Mouse (Mus musculus): ENCODE data around the gene Drd4. TPM values are rescaled to one million over a fixed set of nuclear protein-coding genes. Genes with fewer than 3 reads are reported as not detected.

Gene Drd4
- total RNA-seq, 2 experiments from 2014 or later: not detected

DNA sequence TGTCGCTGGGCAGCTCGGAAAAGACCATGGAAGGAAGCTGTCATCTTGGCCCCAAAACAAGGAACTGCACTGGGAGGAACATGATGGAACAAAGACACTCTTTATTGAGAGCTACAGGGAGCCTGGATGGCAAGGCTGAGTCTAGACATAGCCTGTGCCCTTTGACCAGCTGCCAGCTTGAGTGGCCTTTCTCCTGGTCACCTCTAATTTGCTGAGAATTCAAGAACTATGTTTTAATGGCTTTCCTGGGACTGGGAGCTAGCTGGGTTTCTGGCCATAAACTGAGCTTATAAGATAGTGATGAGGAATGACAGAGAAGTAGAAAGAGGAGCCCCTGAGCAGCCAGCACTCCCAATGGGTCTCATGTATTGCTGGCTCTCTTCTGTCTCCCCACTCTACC, 51.4 kb downstream of the Drd4 start:
- no peak overlapping the region for H3K27ac ChIP-seq
- DNase-seq: no peak
- intact Hi-C loops (cut with DNase I): no loop called here
- TF ChIP-seq CTCF (IDR thresholded peaks at IDR 0.05): no peak
- no peak overlapping the region for H3K4me3 ChIP-seq

DNA sequence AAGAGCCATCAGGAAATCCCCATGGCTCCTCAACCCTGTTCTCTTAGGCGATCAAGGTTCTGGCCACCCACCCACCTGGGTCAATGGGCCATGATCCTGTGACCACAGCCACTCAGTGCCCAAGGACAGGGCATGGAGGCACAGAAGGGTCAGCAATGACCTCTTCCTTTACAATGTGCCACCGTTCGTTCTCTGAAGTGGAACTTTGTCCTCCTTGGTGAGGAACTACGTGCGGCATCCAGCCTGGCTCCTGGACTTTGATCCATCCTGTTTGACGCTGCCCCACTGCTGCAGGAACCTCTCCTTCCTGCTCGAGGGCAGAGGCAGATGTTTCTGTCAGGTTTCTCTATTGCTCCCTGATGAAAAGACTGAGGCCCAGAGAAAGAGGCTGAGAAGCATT, 51.9 kb downstream of the Drd4 start:
- TF ChIP-seq CTCF (IDR thresholded peaks at IDR 0.05): no peak
- Histone ChIP-seq H3K27ac (no peak overlapping the region), H3K4me3 (no peak overlapping the region)
- no peak for DNase-seq
- intact Hi-C loops (cut with DNase I): no loop called here

DNA sequence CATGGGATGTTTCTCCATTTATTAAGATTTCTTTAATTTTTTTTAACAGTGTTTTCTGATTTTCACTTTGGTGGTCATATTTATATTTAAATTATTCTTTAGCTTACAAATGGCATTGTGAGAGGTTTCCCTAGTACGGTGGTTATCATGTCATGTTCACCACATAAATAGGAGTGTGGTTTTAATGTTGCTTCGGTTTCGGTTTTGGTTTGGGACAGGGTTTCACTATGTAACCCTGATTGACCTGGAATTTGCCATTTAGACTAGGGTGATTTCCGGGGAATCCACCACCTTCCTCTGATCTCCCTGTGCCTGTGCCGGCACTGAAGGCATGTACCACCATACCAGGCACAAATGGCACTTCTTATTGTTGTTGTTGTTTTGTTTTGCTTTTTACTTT, 53.0 kb downstream of the Drd4 start:
- intact Hi-C loops (cut with DNase I): no loop called here
- DNase-seq: no peak
- Histone ChIP-seq H3K27ac (no peak overlapping the region), H3K4me3 (no peak overlapping the region)
- no peak for TF ChIP-seq CTCF (IDR thresholded peaks at IDR 0.05)

Other genes starting within 250 kb of the Drd4 start
- gene B4galnt4, start 230.9 kb upstream of the Drd4 start, total RNA-seq (2021): under 1 TPM; 0.17 to 0.18 TPM
- gene Pkp3, start 213.8 kb upstream of the Drd4 start, total RNA-seq (2021): not detected
- gene Sigirr, start 191.4 kb upstream of the Drd4 start, total RNA-seq (2021): 1 to 10 TPM; 1.7 TPM
- not detected for gene Ano9, start 174.2 kb upstream of the Drd4 start, total RNA-seq (2021)
- gene Ptdss2, start 169.6 kb upstream of the Drd4 start, total RNA-seq (2021): 10 to 100 TPM; 19.5 to 20.5 TPM
- 10 to 100 TPM; 46.5 to 50.9 TPM for gene Rnh1, start 119.1 kb upstream of the Drd4 start, total RNA-seq (2021)
- gene Hras, start 98.0 kb upstream of the Drd4 start, total RNA-seq (2021): 100 to 1,000 TPM; 117 to 119 TPM
- gene Lrrc56, start 97.8 kb upstream of the Drd4 start, total RNA-seq (2021): 1 to 10 TPM; 1.7 to 2.1 TPM
- gene Lmntd2, start 77.9 kb upstream of the Drd4 start, total RNA-seq (2021): not detected
- under 1 TPM in 1 of 2 experiments, not detected in 1; 0.28 TPM for gene Rassf7, start 76.1 kb upstream of the Drd4 start, total RNA-seq (2021)
- 10 to 100 TPM; 22.4 to 28.1 TPM for gene Phrf1, start 63.2 kb upstream of the Drd4 start, total RNA-seq (2021)
- gene Irf7, start 25.5 kb upstream of the Drd4 start, total RNA-seq (2021): 1 to 10 TPM; 1.1 TPM
- gene Cdhr5, start 15.2 kb upstream of the Drd4 start, total RNA-seq (2021): not detected
- not detected for gene Sct, start 12.9 kb upstream of the Drd4 start, total RNA-seq (2021)
- gene Deaf1, start 35.7 kb downstream of the Drd4 start, total RNA-seq (2021): 10 to 100 TPM; 13.3 to 14.0 TPM
- 10 to 100 TPM; 11.5 to 16.9 TPM for gene Tmem80, start 35.7 kb downstream of the Drd4 start, total RNA-seq (2021)
- 1 to 10 TPM; 2.6 to 3.1 TPM for gene Eps8l2, start 46.9 kb downstream of the Drd4 start, total RNA-seq (2021)
- 10 to 100 TPM; 77.5 to 88.3 TPM for gene Taldo1, start 100.2 kb downstream of the Drd4 start, total RNA-seq (2021)
- gene Gatd1, start 122.1 kb downstream of the Drd4 start, total RNA-seq (2021): 1 to 10 TPM; 5.5 to 8.3 TPM
- gene Cend1, start 137.5 kb downstream of the Drd4 start, total RNA-seq (2021): under 1 TPM; 0.28 to 0.31 TPM
- gene Slc25a22, start 145.9 kb downstream of the Drd4 start, total RNA-seq (2021): 10 to 100 TPM; 18.6 to 26.1 TPM
- under 1 TPM; 0.08 to 0.20 TPM for gene Pidd1, start 152.0 kb downstream of the Drd4 start, total RNA-seq (2021)
- gene Rplp2, start 155.4 kb downstream of the Drd4 start, total RNA-seq (2021): 100 to 1,000 TPM; 567 to 623 TPM
- gene Pnpla2, start 163.2 kb downstream of the Drd4 start, total RNA-seq (2021): 100 to 1,000 TPM; 345 to 348 TPM
- 1 to 10 TPM; 6.1 to 6.3 TPM for gene Cracr2b, start 169.1 kb downstream of the Drd4 start, total RNA-seq (2021)
- 10 to 100 TPM; 83.2 to 90.2 TPM for gene Cd151, start 175.4 kb downstream of the Drd4 start, total RNA-seq (2021)
- gene Polr2l, start 183.1 kb downstream of the Drd4 start, total RNA-seq (2021): 10 to 100 TPM; 55.5 to 58.8 TPM
- 1 to 10 TPM; 7.6 to 8.2 TPM for gene Tspan4, start 183.2 kb downstream of the Drd4 start, total RNA-seq (2021)
- gene Chid1, start 247.9 kb downstream of the Drd4 start, total RNA-seq (2021): 10 to 100 TPM; 11.5 to 21.6 TPM